Mouse (Mus musculus) hindbrain, embryonic 12.5 days (tissue): ENCODE measurements around the gene 1810009A15Rik. TPM values are rescaled to one million over a fixed set of nuclear protein-coding genes. Genes with fewer than 3 reads are reported as not detected.
"Not testable (repeated sequence)": the region's sequence is repeated elsewhere in the genome, so short reads cannot be mapped to it uniquely, and the experiment has no call there.

Experiments
- ATAC-seq: fragments of 200-750 bp; cut with Nextera tagmentation; 2 replicates; pipeline ENCODE4 v1.8.0; 2017; ENCODE audit warnings: moderate TSS enrichment; ENCODE audit not compliant: low FRiP score
- H3K27ac ChIP-seq: fragments of 300-500 bp; sonication (generic); 2 replicates; pipeline ENCODE4 v1.5.1; 2016; ENCODE audit warnings: mild to moderate bottlenecking
- H3K27me3 ChIP-seq: fragments of 300-500 bp; sonication (generic); 2 replicates; pipeline ENCODE4 v1.6.1; 2016; ENCODE audit warnings: mild to moderate bottlenecking
- H3K36me3 ChIP-seq: fragments of 300-500 bp; sonication (generic); 2 replicates; pipeline ENCODE4 v1.6.1; 2016; ENCODE audit warnings: mild to moderate bottlenecking
- H3K4me1 ChIP-seq: fragments of 300-500 bp; sonication (generic); 2 replicates; pipeline ENCODE4 v1.6.1; 2016
- H3K4me2 ChIP-seq: fragments of 300-500 bp; sonication (generic); replicated peaks from 2 replicates; pipeline ENCODE4 v1.6.1; 2016; ENCODE audit warnings: mild to moderate bottlenecking
- H3K4me3 ChIP-seq: fragments of 300-500 bp; sonication (generic); 2 replicates; pipeline ENCODE4 v1.5.1; 2016; ENCODE audit warnings: mild to moderate bottlenecking
- H3K9ac ChIP-seq: fragments of 300-500 bp; sonication (generic); 2 replicates; pipeline ENCODE4 v1.6.1; 2016; ENCODE audit warnings: mild to moderate bottlenecking, moderate library complexity
- H3K9me3 ChIP-seq: fragments of 300-500 bp; sonication (generic); replicated peaks from 2 replicates; pipeline ENCODE4 v1.6.1; 2016; ENCODE audit warnings: mild to moderate bottlenecking
- WGBS: fragments of 180-500 bp; shearing (Covaris S2); methylation state at CpG from one replicate; pipeline ENCODE4 v1.1.7; 2016; 5-methylcytosine and 5-hydroxymethylcytosine counted together
- polyA plus RNA-seq: library from polyadenylated mRNA; unstranded; fragments of >200 nt; fragmentation: Nextera tagmentation; extraction: Ambion mirVana; gene quantifications from 2 replicates; pipeline ENCODE4 v1.2.1, GENCODE M21; 2016

The 1810009A15Rik gene
- polyA plus RNA-seq, 1 experiment from 2014 or later: 87.4 TPM

DNA sequence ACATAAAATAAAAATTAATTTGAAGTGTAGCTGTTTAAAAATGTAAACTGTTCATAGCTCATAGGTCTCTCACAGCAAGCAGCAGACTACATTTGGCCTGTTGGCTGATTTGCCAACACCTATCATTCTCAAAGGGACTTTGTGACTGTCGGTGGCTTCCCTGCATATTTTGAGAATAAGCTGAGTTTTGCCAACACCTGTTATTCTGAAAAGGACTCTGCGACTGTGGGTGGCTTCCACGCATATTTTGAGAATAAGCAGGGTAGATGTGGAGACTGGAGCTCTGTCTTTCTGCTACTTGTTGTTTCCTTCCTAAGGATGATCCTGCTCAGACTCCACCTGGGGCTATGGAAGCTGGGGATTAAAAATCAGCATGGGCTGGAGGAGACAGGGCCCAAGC is 35.5 kb upstream of the 1810009A15Rik start:
- Histone ChIP-seq H3K4me3 (no peak overlapping the region), H3K9me3 (no peaks in the 10 kb centered on the region), H3K4me1 (no peaks in the 10 kb centered on the region), H3K27me3 (no peaks in the 10 kb centered on the region), H3K9ac (no peak overlapping the region), H3K27ac (no peak overlapping the region), H3K36me3 (peaks cover 8% of the 10 kb centered on the region), H3K4me2 (no peak overlapping the region)
- no peak for ATAC-seq
- WGBS: 83% methylated on average over 3 of the region's 3 CpGs

DNA sequence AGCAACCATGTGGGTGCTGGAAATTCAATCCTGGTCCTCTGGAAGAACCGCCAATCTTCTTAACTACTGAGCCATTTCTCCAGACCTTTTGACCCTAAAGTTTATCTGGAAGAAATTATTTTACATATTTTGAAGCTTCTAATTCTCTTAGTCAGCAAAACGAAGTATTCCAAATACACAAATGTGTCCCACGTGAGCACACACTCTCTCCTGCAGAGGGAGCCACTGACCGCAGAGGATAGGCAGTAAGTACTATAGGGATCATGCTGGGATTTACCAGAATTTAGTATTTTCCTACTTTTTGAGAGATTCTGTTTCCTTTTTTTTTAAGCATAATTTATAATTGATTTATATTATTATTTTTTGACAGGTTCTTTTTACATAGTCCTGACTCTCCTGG is 31.0 kb upstream of the 1810009A15Rik start:
- Histone ChIP-seq H3K36me3 (no peaks in the 10 kb centered on the region), H3K9ac (no peak overlapping the region), H3K4me3 (no peak overlapping the region), H3K4me1 (no peaks in the 10 kb centered on the region), H3K4me2 (no peak overlapping the region), H3K27ac (no peak overlapping the region), H3K9me3 (no peaks in the 10 kb centered on the region), H3K27me3 (no peaks in the 10 kb centered on the region)
- no peak for ATAC-seq
- 38% methylated on average over 4 of the region's 4 CpGs for whole genome bisulfite sequencing

DNA sequence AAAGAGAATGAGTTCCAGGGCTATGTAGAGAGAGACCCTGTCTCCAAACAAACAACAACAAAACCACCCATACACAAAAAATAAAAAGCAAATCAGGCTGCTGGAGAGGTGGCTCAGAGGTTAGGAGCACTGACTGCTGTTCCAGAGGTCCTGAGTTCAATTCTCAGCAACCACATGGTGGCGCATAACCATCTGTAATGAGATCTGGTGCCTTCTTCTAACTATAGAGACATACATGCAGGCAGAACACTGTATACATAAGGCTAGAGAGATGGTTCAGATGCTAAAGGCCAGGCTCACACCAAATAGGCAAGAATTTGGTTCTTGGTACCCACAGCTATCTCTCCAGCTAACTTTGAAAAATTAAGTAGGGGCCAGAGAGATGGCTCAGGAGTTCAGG is 29.6 kb upstream of the 1810009A15Rik start:
- Histone ChIP-seq H3K4me3 (no peak overlapping the region), H3K4me1 (no peaks in the 10 kb centered on the region), H3K4me2 (no peak overlapping the region), H3K9ac (no peak overlapping the region), H3K27me3 (no peaks in the 10 kb centered on the region), H3K9me3 (no peaks in the 10 kb centered on the region), H3K36me3 (no peaks in the 10 kb centered on the region), H3K27ac (no peak overlapping the region)
- no peak for ATAC-seq
- 30% methylated on average over 1 of the region's 1 CpGs for WGBS

DNA sequence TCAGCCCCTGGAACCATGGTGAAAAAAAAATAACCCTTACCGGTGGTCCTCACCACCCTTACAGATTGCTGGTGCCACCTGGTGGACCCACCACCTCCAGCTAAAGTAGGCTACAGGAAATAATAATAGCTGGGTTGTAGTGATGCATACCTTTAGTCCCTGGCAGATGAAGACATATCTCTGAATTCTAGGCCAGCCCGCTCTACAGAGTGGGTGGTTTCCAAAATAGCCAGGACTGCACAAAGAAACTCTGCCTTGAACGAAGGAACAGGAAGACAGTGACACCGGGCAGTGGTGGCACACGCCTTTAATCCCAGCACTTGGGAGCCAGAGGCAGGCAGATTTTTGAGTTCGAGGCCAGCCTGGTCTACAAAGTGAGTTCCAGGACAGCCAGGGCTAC is 24.4 kb upstream of the 1810009A15Rik start:
- ATAC-seq: no peak
- Histone ChIP-seq H3K4me2 (no peak overlapping the region), H3K27ac (no peak overlapping the region), H3K9me3 (no peaks in the 10 kb centered on the region), H3K9ac (no peak overlapping the region), H3K4me1 (no peaks in the 10 kb centered on the region), H3K4me3 (no peak overlapping the region), H3K36me3 (no peaks in the 10 kb centered on the region), H3K27me3 (no peaks in the 10 kb centered on the region)
- 80% methylated on average over 6 of the region's 6 CpGs for WGBS

DNA sequence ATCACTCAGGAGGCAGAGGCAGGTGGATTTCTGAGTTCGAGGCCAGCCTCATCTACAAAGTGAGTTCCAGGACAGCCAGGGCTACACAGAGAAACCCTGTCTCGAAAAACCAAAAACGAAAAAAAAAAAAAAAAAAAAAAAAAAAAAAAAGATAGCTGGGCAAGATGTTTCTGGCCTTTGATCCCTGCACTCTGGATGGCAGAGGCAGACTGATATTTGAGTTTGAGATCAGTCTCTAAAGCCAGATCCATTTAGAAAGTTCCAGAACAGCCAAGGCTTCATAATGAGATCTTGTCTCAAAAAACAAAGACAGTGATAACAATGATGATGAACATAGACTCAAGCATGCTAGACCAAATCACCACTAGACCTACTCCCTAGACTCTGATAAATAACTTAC is 18.3 kb upstream of the 1810009A15Rik start:
- peak overlapping the region; percentile 83; the same call in 1 of the 2 replicates for H3K4me2 ChIP-seq
- WGBS: 73% methylated on average over 3 of the region's 3 CpGs
- H3K27me3 ChIP-seq, H3K9ac ChIP-seq, H3K27ac ChIP-seq, H3K4me1 ChIP-seq, H3K9me3 ChIP-seq, H3K4me3 ChIP-seq, ATAC-seq: not testable (repeated sequence)
- peaks cover 23% of the 10 kb centered on the region for H3K36me3 ChIP-seq

DNA sequence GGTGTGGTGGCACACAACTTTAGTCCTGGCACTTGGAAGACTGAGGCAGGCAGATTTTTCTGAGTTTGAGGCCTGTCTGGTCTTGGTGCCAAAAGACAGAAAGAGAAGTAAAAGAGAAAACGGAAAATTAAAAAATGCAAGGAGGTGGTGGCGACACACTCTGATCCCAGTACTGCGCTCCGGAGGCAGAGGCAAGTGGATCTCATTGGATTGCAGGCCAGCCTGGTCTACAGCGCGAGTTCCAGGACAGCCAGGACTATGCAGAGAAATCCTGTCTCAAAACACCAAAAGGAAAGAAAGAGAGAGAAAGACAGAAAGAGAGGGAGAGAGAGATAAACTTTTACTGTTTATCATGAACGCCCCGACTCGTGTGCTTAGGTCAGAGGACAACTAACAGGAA is 17.8 kb upstream of the 1810009A15Rik start:
- no peaks in the 10 kb centered on the region for H3K9me3 ChIP-seq
- H3K27ac ChIP-seq: peak overlapping the region; percentile 74
- peaks cover 6% of the 10 kb centered on the region for H3K4me1 ChIP-seq
- WGBS: 66% methylated on average over 9 of the region's 9 CpGs
- H3K36me3 ChIP-seq: peaks cover 28% of the 10 kb centered on the region
- H3K9ac ChIP-seq: peak overlapping the region; percentile 84
- H3K27me3 ChIP-seq: no peaks in the 10 kb centered on the region
- H3K4me3 ChIP-seq: peak overlapping the region; percentile 72
- peak; percentile 56 for ATAC-seq
- peak overlapping the region; percentile 83 for H3K4me2 ChIP-seq

DNA sequence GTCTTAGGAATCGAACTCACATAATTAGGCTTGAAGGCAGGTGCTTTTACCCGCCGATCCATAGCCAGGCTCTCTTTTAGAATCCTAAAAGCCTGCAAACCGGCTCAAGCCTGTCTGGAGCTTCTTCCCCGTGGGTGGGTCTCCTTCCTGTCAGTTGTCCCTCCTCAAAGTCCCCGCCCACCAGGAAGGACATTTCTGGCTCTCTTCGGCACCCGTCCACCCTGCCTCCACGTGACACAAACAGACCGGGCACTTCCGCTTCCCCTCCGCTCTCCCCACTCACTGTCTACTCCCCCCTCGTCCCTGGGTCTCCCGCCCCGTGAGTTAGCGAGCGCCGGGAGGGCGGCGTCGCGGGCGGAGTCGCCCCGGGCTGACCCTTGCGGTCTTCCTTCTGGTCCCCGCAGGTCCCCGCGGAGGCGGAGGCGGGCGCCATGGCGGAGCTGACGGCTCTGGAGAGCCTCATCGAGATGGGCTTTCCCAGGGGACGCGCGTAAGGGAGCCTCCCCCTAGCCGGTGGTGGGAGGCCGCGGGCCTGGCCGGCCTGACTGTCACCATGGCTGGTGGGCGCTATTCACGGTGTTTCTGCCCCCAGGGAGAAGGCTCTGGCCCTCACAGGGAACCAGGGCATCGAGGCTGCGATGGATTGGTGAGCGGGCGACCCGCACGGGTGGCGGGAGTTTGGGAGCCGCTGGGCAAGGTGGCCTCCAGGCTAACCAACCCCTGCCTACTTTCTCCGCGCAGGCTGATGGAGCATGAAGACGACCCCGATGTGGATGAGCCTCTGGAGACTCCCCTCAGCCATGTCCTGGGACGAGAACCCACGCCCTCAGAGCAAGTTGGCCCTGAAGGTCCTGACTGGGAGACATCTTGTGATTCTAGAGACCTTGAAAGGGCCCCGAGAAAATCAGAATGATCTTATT is 17.1 kb upstream of the 1810009A15Rik start, which contains the start of gene Ubxn1:
Gene Ubxn1, plus strand, starts transcription at position 230 of the 920 bp plus-strand sequence.
- no peaks in the 10 kb centered on the region for H3K9me3 ChIP-seq
- ATAC-seq: peak; percentile 97
- H3K27me3 ChIP-seq: no peaks in the 10 kb centered on the region
- WGBS: 1% methylated on average over 56 of the region's 59 CpGs
- peak within 1 kb of the TSS; percentile 72 for H3K4me3 ChIP-seq
- H3K4me1 ChIP-seq: peaks cover 6% of the 10 kb centered on the region
- H3K4me2 ChIP-seq: peak within 1 kb of the TSS; percentile 83
- peak within 1 kb of the TSS; percentile 84 for H3K9ac ChIP-seq
- H3K27ac ChIP-seq: peak within 1 kb of the TSS; percentile 74
- H3K36me3 ChIP-seq: peaks cover 34% of the 10 kb centered on the region

DNA sequence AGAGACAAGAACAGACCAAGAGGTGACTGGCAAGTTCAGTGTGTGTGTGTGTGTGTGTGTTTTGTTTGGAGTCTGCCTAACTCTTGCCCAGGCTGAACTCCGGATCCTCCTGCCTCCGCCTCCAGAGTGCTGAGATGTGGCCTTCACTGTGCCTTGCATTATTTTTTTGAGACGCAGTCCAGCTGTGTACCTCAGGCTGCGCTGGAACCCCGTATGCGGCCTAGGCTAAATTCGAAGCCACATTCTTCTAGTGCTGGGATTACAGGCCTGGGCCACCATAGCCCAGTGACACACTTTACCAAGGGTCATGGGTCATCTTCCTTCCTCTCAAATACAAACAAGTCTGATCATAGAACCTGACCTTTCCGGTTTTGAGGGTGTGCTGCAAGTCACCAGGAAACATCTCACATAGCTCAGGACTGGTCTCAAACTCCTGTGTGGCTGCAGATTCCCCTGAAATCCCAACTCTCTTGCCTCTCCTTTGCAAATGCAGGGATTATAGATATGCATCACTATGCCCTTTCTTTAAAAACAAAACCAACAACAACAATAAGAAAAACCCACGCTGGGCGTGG is 16.3 kb upstream of the 1810009A15Rik start:
- no peak for ATAC-seq

DNA sequence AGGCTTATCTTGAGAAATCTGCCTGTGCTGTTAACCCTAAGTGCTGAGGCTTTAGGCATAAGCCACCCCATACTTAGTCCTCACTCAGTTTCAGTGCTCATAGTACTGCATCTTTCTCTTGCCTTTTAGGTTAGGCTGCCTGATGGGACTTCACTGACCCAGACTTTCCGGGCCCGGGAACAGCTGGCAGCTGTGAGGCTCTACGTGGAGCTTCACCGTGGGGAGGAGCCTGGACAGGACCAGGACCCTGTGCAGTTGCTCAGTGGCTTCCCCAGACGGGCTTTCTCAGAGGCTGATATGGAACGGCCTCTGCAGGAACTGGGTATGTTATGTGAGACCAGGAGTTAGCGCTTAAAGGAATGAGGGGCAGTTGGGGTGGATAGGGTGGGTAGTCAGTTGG is 13.6 kb upstream of the 1810009A15Rik start:
- no peak for ATAC-seq
- H3K36me3 ChIP-seq: peaks cover 39% of the 10 kb centered on the region
- H3K4me2 ChIP-seq: no peak overlapping the region
- no peaks in the 10 kb centered on the region for H3K9me3 ChIP-seq
- no peak overlapping the region for H3K4me3 ChIP-seq
- H3K27me3 ChIP-seq: no peaks in the 10 kb centered on the region
- H3K4me1 ChIP-seq: peaks cover 14% of the 10 kb centered on the region
- H3K27ac ChIP-seq: no peak overlapping the region
- no peak overlapping the region for H3K9ac ChIP-seq
- WGBS: 94% methylated on average over 7 of the region's 7 CpGs

More for the DNA sequence above, 16.3 kb upstream of the 1810009A15Rik start:
- Histone ChIP-seq H3K9ac (peak overlapping the region; percentile 84), H3K9me3 (no peaks in the 10 kb centered on the region), H3K4me3 (peak overlapping the region; percentile 72), H3K27me3 (no peaks in the 10 kb centered on the region), H3K4me1 (peaks cover 6% of the 10 kb centered on the region), H3K4me2 (peak overlapping the region; percentile 83), H3K27ac (no peak overlapping the region), H3K36me3 (peaks cover 39% of the 10 kb centered on the region)
- 77% methylated on average over 10 of the region's 10 CpGs for whole genome bisulfite sequencing

DNA sequence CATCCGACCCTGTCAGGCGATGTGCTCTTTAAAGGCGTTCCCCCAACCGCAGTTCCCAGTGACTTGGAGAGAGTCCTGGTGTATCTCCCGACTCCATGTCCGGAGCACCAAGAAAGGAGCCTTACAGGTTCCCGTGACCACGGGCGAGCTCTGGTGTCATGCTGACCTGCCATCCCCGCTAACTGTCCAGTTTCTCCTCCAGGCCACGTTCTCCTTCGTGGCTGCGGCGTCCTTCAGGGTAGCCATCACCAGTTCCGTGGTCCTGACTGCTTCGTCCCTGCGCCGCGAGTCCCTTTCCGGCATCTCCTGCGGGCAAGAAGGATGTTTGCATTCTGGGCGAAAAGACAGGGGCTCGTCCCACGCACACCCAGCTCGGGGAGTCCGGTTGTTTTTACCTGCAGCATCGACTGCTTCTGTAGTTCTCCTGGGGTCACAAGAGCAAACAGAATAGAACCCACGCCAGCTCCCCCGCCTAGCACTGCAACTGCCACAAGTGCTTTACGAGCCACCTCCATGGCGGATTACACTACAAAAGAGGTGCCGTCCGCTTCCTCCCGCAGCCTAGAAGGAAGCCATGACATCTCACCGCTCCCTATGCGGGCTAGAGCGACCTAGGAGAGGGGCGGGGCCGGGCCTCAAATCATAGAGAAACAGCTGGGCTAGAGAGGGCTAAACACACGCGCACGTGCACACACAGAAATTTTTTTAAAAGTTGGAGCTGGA is 8.2 kb upstream of the 1810009A15Rik start, which contains the start of gene Uqcc3:
Gene Uqcc3, minus strand, starts transcription at position 613 of the 723 bp plus-strand sequence.
- ATAC-seq: peak; percentile 97
- Histone ChIP-seq H3K4me2 (peak within 1 kb of the TSS; percentile 69), H3K9me3 (no peaks in the 10 kb centered on the region), H3K4me1 (peaks cover 9% of the 10 kb centered on the region), H3K4me3 (peak within 1 kb of the TSS; percentile 70), H3K9ac (peak within 1 kb of the TSS; percentile 82), H3K27ac (peak within 1 kb of the TSS; percentile 83), H3K27me3 (no peaks in the 10 kb centered on the region), H3K36me3 (peaks cover 14% of the 10 kb centered on the region)
- under 1% methylated on average over 42 of the region's 42 CpGs for WGBS

DNA sequence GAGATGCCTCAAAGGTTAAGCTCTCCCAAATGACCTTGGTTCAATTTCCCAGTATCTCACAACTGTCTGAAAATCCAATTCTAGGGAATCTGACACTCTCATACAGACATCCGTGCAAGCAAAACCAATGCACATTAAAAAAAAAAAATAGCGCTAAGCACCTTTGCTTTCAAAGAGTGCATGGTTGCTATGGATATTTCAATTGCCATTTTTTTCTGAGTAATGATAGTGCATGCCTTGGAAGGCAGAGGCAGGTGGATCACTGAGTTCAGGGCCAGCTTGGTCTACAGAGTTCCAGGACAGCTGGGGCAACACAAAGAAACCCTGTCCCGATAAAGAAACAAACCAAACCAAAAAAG is 7.6 kb upstream of the 1810009A15Rik start:
- H3K4me2 ChIP-seq: peak overlapping the region; percentile 69
- peaks cover 9% of the 10 kb centered on the region for H3K4me1 ChIP-seq
- H3K27ac ChIP-seq: no peak overlapping the region
- H3K4me3 ChIP-seq: peak overlapping the region; percentile 70
- H3K9ac ChIP-seq: peak overlapping the region; percentile 82
- H3K9me3 ChIP-seq: no peaks in the 10 kb centered on the region
- H3K27me3 ChIP-seq: no peaks in the 10 kb centered on the region
- peaks cover 9% of the 10 kb centered on the region for H3K36me3 ChIP-seq
- WGBS: 21% methylated on average over 3 of the region's 3 CpGs
- 0 out of 2 replicates have a peak, but pooled peaks have one; percentile 7 for ATAC-seq

DNA sequence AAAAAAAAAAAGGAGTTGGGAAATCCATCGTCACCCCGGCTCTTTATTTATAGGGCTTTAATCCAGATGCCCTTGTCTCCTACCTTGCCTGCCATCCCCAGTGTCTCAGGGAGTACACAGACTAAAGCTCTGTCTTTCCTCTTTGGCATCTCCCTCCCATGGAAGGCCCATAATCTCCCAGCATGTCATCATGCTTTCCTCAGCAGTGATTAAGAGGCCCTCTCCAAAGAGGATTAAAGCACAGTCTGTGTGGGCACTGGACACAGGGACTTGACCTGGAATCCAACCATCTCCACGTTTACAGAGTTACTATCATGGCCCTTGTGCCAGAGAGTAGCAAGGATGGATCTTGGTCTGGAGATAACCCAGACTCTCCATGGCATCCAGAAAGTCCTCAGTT is 5.0 kb upstream of the 1810009A15Rik start, which contains the start of the genes Lbhd1 and Gm49403:
Gene Lbhd1, plus strand, starts transcription at position 117 of the 400 bp plus-strand sequence.
Gene Gm49403, plus strand, starts transcription at position 315 of the 400 bp plus-strand sequence.
- Histone ChIP-seq H3K9ac (no peak within 1 kb of the TSS), H3K36me3 (no peaks in the 10 kb centered on the region), H3K4me3 (no peak within 1 kb of the TSS), H3K27me3 (no peaks in the 10 kb centered on the region), H3K4me2 (no peak within 1 kb of the TSS), H3K9me3 (no peaks in the 10 kb centered on the region), H3K4me1 (peaks cover 16% of the 10 kb centered on the region), H3K27ac (no peak within 1 kb of the TSS)
- ATAC-seq: no peak
- WGBS: 82% methylated on average over 3 of the region's 3 CpGs
